Mouse (Mus musculus) neutrophil, adult 65 days (primary cell): ENCODE data around the gene Nabp2. TPM values are rescaled to one million over a fixed set of nuclear protein-coding genes. Genes with fewer than 3 reads are reported as not detected.

Experiments
- total RNA-seq: library from RNA; stranded (reverse); gene quantifications from 2 replicates; pipeline ENCODE4 v1.2.4, GENCODE M21; 2023

Nabp2 gene
- total RNA-seq = 23.4 and 31.8 TPM in 2 replicates

GRCm38 (mm10) chr10:128411211-128412054, at the start of gene Nabp2, which contains the start of gene Rnf41:
Nabp2 (minus strand) TSS chr10:128411492.
Rnf41 (plus strand) TSS chr10:128411657.

GRCm38 (mm10) chr10:128458719-128459408, 47.6 kb upstream of the Nabp2 start, which contains the start of gene Smarcc2:
Smarcc2 (plus strand) TSS chr10:128459248.

GRCm38 (mm10) chr10:128401056-128401455, 10.2 kb downstream of the Nabp2 start, which contains the start of gene Slc39a5:
Slc39a5 (minus strand) TSS chr10:128401229.

GRCm38 (mm10) chr10:128376455-128377211, 34.7 kb downstream of the Nabp2 start, which contains the start of gene Ankrd52:
Ankrd52 (plus strand) TSS chr10:128377115.

GRCm38 (mm10) chr10:128368402-128369217, 42.7 kb downstream of the Nabp2 start, which contains the start of gene Coq10a:
Coq10a (minus strand) TSS chr10:128368997.

Other genes starting within 250 kb of the Nabp2 start
- gene Rbms2, start 231.2 kb downstream of the Nabp2 start, total RNA-seq = 9.4 and 10.1 TPM in 2 replicates
- 1.4 TPM in 1 of 2 replicates, not detected in the other for gene Gls2, start 217.0 kb downstream of the Nabp2 start, total RNA-seq
- gene Spryd4, start 199.7 kb downstream of the Nabp2 start, total RNA-seq = 3.9 and 5.2 TPM in 2 replicates
- gene Mip, start 185.7 kb downstream of the Nabp2 start, total RNA-seq = not detected in 2 replicates
- gene Timeless, start 179.4 kb downstream of the Nabp2 start, total RNA-seq = 21.0 and 30.8 TPM in 2 replicates
- 0.44 TPM in 1 of 2 replicates, not detected in the other for gene Apon, start 157.4 kb downstream of the Nabp2 start, total RNA-seq
- gene Apof, start 142.8 kb downstream of the Nabp2 start, total RNA-seq = not detected in 2 replicates
- gene Stat2, start 140.9 kb downstream of the Nabp2 start, total RNA-seq = 34.0 and 36.3 TPM in 2 replicates
- gene Il23a, start 112.7 kb downstream of the Nabp2 start, total RNA-seq = 0.79 and 1.2 TPM in 2 replicates
- gene Pan2, start 108.2 kb downstream of the Nabp2 start, total RNA-seq = 26.5 and 36.7 TPM in 2 replicates
- 25.3 and 30.7 TPM in 2 replicates for gene Cnpy2, start 89.0 kb downstream of the Nabp2 start, total RNA-seq
- 85.9 and 94.3 TPM in 2 replicates for gene Cs, start 73.8 kb downstream of the Nabp2 start, total RNA-seq
- gene Coq10a, start 42.5 kb downstream of the Nabp2 start, total RNA-seq = 15.2 and 19.1 TPM in 2 replicates
- 29.8 and 44.1 TPM in 2 replicates for gene Ankrd52, start 34.4 kb downstream of the Nabp2 start, total RNA-seq
- gene Slc39a5, start 10.3 kb downstream of the Nabp2 start, total RNA-seq = not detected in 2 replicates
- gene Rnf41, start 165 bp upstream of the Nabp2 start, total RNA-seq = 37.4 and 48.3 TPM in 2 replicates
- gene Smarcc2, start 47.8 kb upstream of the Nabp2 start, total RNA-seq = 79.4 TPM in 2 replicates
- gene Myl6, start 82.7 kb upstream of the Nabp2 start, total RNA-seq = 1,119 and 1,205 TPM in 2 replicates
- gene Myl6b, start 87.2 kb upstream of the Nabp2 start, total RNA-seq = 1.9 and 2.0 TPM in 2 replicates
- gene Esyt1, start 114.4 kb upstream of the Nabp2 start, total RNA-seq = 116 and 144 TPM in 2 replicates
- 21.4 and 25.9 TPM in 2 replicates for gene Zc3h10, start 136.3 kb upstream of the Nabp2 start, total RNA-seq
- 1,166 and 1,291 TPM in 2 replicates for gene Rpl41, start 137.8 kb upstream of the Nabp2 start, total RNA-seq
- gene Pa2g4, start 154.5 kb upstream of the Nabp2 start, total RNA-seq = 28.5 and 31.0 TPM in 2 replicates
- 0.35 and 0.50 TPM in 2 replicates for gene Erbb3, start 178.2 kb upstream of the Nabp2 start, total RNA-seq
- 150 and 359 TPM in 2 replicates for gene Rps26, start 215.3 kb upstream of the Nabp2 start, total RNA-seq
- 0.16 TPM in 1 of 2 replicates, not detected in the other for gene Ikzf4, start 234.5 kb upstream of the Nabp2 start, total RNA-seq